Mouse (Mus musculus) liver, embryonic 14.5 days (tissue): ENCODE results near the gene Sh3pxd2a. TPM values are rescaled to one million over a fixed set of nuclear protein-coding genes. Genes with fewer than 3 reads are reported as not detected.
A peak's percentile ranks its signal among the peaks of the same experiment; 100 is the strongest.

Experiments used
- ATAC-seq: fragments of 200-750 bp; cut with Nextera tagmentation; 2 replicates; pipeline ENCODE4 v1.8.0; 2017; ENCODE audit warnings: moderate number of reproducible peaks, mild to moderate bottlenecking, moderate library complexity; ENCODE audit not compliant: insufficient read depth
- DNase-seq, 3 experiments: peaks; one replicate each; pipeline ENCODE4 v3.0.0-alpha.2; 2012 to 2013; ENCODE audit warnings: low read depth in 3 of 3, low spot score in 3 of 3
- H3K27ac ChIP-seq: fragments of 300-500 bp; sonication (generic); 2 replicates; pipeline ENCODE4 v1.5.1; 2014; ENCODE audit warnings: moderate library complexity, mild to moderate bottlenecking, control low read depth, inconsistent platforms
- H3K27me3 ChIP-seq: fragments of 300-500 bp; sonication (generic); 2 replicates; pipeline ENCODE4 v1.6.1; 2014; ENCODE audit warnings: mild to moderate bottlenecking, low read length, moderate library complexity; ENCODE audit not compliant: control insufficient read depth, insufficient read depth
- H3K36me3 ChIP-seq: fragments of 300-500 bp; sonication (generic); replicated peaks from 2 replicates; pipeline ENCODE4 v1.6.1; 2014; ENCODE audit warnings: low read depth; ENCODE audit not compliant: control insufficient read depth, insufficient read depth
- H3K4me1 ChIP-seq, 2 experiments: fragments of 200-500 bp in 1 of 2; fragments of 300-500 bp in 1 of 2; sonication (generic) in 1 of 2; replicated peaks; 2 replicates each; pipeline ENCODE4 v1.6.1; 2012 to 2014; ENCODE audit warnings: antibody characterized with exemption in 1 of 2, inconsistent platforms in 1 of 2, low read length in 1 of 2; ENCODE audit not compliant: control insufficient read depth in 2 of 2, insufficient read depth in 2 of 2
- H3K4me2 ChIP-seq: fragments of 300-500 bp; sonication (generic); 2 replicates; pipeline ENCODE4 v1.6.1; 2014; ENCODE audit warnings: low read depth, mild to moderate bottlenecking, control low read depth, moderate library complexity
- H3K4me3 ChIP-seq, 2 experiments: fragments of 200-500 bp in 1 of 2; fragments of 300-500 bp in 1 of 2; sonication (generic) in 1 of 2; 2 replicates each; pipeline ENCODE4 v1.5.1; 2012 to 2014; ENCODE audit warnings: low read depth in 2 of 2, low read length in 2 of 2, mild to moderate bottlenecking in 2 of 2, control low read depth in 1 of 2, inconsistent platforms in 1 of 2, moderate library complexity in 1 of 2; ENCODE audit not compliant: insufficient read depth in 1 of 2
- H3K9ac ChIP-seq: fragments of 300-500 bp; sonication (generic); replicated peaks from 2 replicates; pipeline ENCODE4 v1.6.1; 2014; ENCODE audit warnings: mild to moderate bottlenecking, control low read depth, moderate library complexity
- H3K9me3 ChIP-seq: fragments of 300-500 bp; sonication (generic); 2 replicates; pipeline ENCODE4 v1.6.1; 2016; ENCODE audit warnings: low read length, mixed read lengths; ENCODE audit not compliant: control insufficient read depth
- CTCF ChIP-seq: IDR thresholded peaks from 2 replicates; pipeline ENCODE4 v1.5.1; 2016; ENCODE audit warnings: antibody characterized with exemption, low read depth, control low read depth
- EP300 ChIP-seq: IDR thresholded peaks from 2 replicates; pipeline ENCODE4 v1.6.1; 2016; ENCODE audit warnings: antibody characterized with exemption, low read depth
- WGBS: fragments of 180-500 bp; shearing (Covaris S2); extraction: QIAGEN DNeasy Blood & Tissue Kit; methylation state at CpG from one replicate; pipeline ENCODE4 v1.1.7; 2014; ENCODE audit not compliant: insufficient replicate concordance; 5-methylcytosine and 5-hydroxymethylcytosine counted together
- polyA plus RNA-seq, 2 experiments: library from polyadenylated mRNA; depleted of rRNA in 1 of 2; stranded (reverse) in 1 of 2; unstranded in 1 of 2; fragments of >200 nt; fragmentation: Nextera tagmentation in 1 of 2; extraction: Ambion mirVana in 1 of 2; gene quantifications; 2 replicates each; pipeline versions ENCODE4 v1.2.1 to v1.2.3; 2012 to 2014

Sh3pxd2a gene
- polyA plus RNA-seq, 2 experiments, result 0.50 to 1.6 TPM

- TF ChIP-seq EP300 (no peak), CTCF (no peak)
- Histone ChIP-seq H3K4me3 (no peak overlapping the region), H3K27ac (no peak overlapping the region), H3K4me1 (peaks cover 9 to 19% of the 10 kb centered on the region in 2 experiments), H3K9ac (no peak overlapping the region), H3K36me3 (no peaks in the 10 kb centered on the region), H3K4me2 (no peak overlapping the region), H3K9me3 (no peaks in the 10 kb centered on the region; the same call in 1 of the 2 replicates), H3K27me3 (peaks cover 29% of the 10 kb centered on the region)
- DNase-seq, result no peak
- ATAC-seq, result no peak
- 73% methylated on average over 8 of the region's 8 CpGs for WGBS
Measured at GRCm38 (mm10) chr19:47466775-47467174, 2.6 kb upstream of the Sh3pxd2a start.

- WGBS, result 26% methylated on average over 9 of the region's 9 CpGs
- H3K4me1 ChIP-seq, result peaks cover 9 to 22% of the 10 kb centered on the region in 2 experiments
- H3K9ac ChIP-seq, result no peak overlapping the region
- peaks cover 29% of the 10 kb centered on the region for H3K27me3 ChIP-seq
- peak in 1 of 3 experiments; percentile 38 for DNase-seq
- H3K27ac ChIP-seq, result no peak overlapping the region
- no peak for ATAC-seq
- no peak overlapping the region for H3K4me3 ChIP-seq
- peak overlapping the region; percentile 87 for H3K4me2 ChIP-seq
- no peaks in the 10 kb centered on the region for H3K36me3 ChIP-seq
- TF ChIP-seq CTCF (peak; percentile 55), EP300 (no peak)
- no peaks in the 10 kb centered on the region; the same call in 1 of the 2 replicates for H3K9me3 ChIP-seq
Measured at GRCm38 (mm10) chr19:47465467-47465866, 1.3 kb upstream of the Sh3pxd2a start.

- TF ChIP-seq CTCF, result peak; percentile 88
- TF ChIP-seq EP300, result no peak
- under 1% methylated on average over 46 of the region's 46 CpGs for WGBS
- Histone ChIP-seq H3K27me3 (peaks cover 29% of the 10 kb centered on the region), H3K4me3 (peak overlapping the region; percentile 71 to 77), H3K9ac (peak overlapping the region; percentile 68), H3K36me3 (no peaks in the 10 kb centered on the region), H3K27ac (no peak overlapping the region), H3K4me2 (peak overlapping the region; percentile 87), H3K4me1 (peaks cover 9 to 31% of the 10 kb centered on the region in 2 experiments), H3K9me3 (no peaks in the 10 kb centered on the region; the same call in 1 of the 2 replicates)
- DNase-seq (peak in 1 of 3 experiments; percentile 39), ATAC-seq (peak; percentile 71)
Measured at GRCm38 (mm10) chr19:47463636-47464303, 431 bp downstream of the Sh3pxd2a start.

GRCm38 (mm10) chr19:47463206-47463605 is 995 bp downstream of the Sh3pxd2a start:
- Histone ChIP-seq H3K9me3 (no peaks in the 10 kb centered on the region; the same call in 1 of the 2 replicates), H3K4me2 (peak overlapping the region; percentile 87), H3K4me3 (peak overlapping the region; percentile 71 to 77), H3K4me1 (peaks cover 4 to 30% of the 10 kb centered on the region in 2 experiments), H3K9ac (peak overlapping the region; percentile 68), H3K27me3 (peaks cover 29% of the 10 kb centered on the region), H3K27ac (no peak overlapping the region), H3K36me3 (no peaks in the 10 kb centered on the region)
- TF ChIP-seq CTCF (no peak), EP300 (no peak)
- ATAC-seq, result no peak
- no peak for DNase-seq
- 6% methylated on average over 13 of the region's 13 CpGs for WGBS

- DNase-seq, result no peak
- H3K27ac ChIP-seq, result no peak overlapping the region
- H3K36me3 ChIP-seq, result no peaks in the 10 kb centered on the region
- 50% methylated on average over 6 of the region's 6 CpGs for WGBS
- H3K9me3 ChIP-seq, result no peaks in the 10 kb centered on the region; the same call in 1 of the 2 replicates
- TF ChIP-seq CTCF (no peak), EP300 (no peak)
- no peak for ATAC-seq
- H3K4me3 ChIP-seq, result peak overlapping the region; percentile 29 to 71; a peak in 3 of 4 replicates
- peaks cover 29% of the 10 kb centered on the region for H3K27me3 ChIP-seq
- H3K4me1 ChIP-seq, result peaks cover 4 to 32% of the 10 kb centered on the region in 2 experiments; a peak in 3 of 4 replicates
- H3K4me2 ChIP-seq, result peak overlapping the region; percentile 87
- H3K9ac ChIP-seq, result peak overlapping the region; percentile 18; the same call in 1 of the 2 replicates
Measured at GRCm38 (mm10) chr19:47462725-47463124, 1.5 kb downstream of the Sh3pxd2a start.
